Mouse (Mus musculus) limb, embryonic 13.5 days (tissue): Measurements from ENCODE around the gene Unc79. TPM values are rescaled to one million over a fixed set of nuclear protein-coding genes. Genes with fewer than 3 reads are reported as not detected.

ENCODE experiments used
- ATAC-seq: fragments of 200-750 bp; cut with Nextera tagmentation; 2 replicates; pipeline ENCODE4 v1.8.0; 2017; ENCODE audit warnings: low read depth, moderate number of reproducible peaks, moderate TSS enrichment; ENCODE audit not compliant: low FRiP score
- H3K27ac ChIP-seq: fragments of 300-500 bp; sonication (generic); 2 replicates; pipeline ENCODE4 v1.5.1; 2015; ENCODE audit warnings: inconsistent platforms, mild to moderate bottlenecking, moderate library complexity
- H3K27me3 ChIP-seq: fragments of 300-500 bp; sonication (generic); 2 replicates; pipeline ENCODE4 v1.6.1; 2015; ENCODE audit warnings: mild to moderate bottlenecking, inconsistent platforms
- H3K36me3 ChIP-seq: fragments of 300-500 bp; sonication (generic); 2 replicates; pipeline ENCODE4 v1.6.1; 2015; ENCODE audit warnings: inconsistent platforms, mild to moderate bottlenecking, moderate library complexity
- H3K4me1 ChIP-seq: fragments of 300-500 bp; sonication (generic); 2 replicates; pipeline ENCODE4 v1.6.1; 2015; ENCODE audit warnings: inconsistent platforms
- H3K4me2 ChIP-seq: fragments of 300-500 bp; sonication (generic); replicated peaks from 2 replicates; pipeline ENCODE4 v1.6.1; 2015; ENCODE audit warnings: inconsistent platforms, mild to moderate bottlenecking, moderate library complexity
- H3K4me3 ChIP-seq: fragments of 300-500 bp; sonication (generic); 2 replicates; pipeline ENCODE4 v1.5.1; 2015; ENCODE audit warnings: moderate library complexity, mild to moderate bottlenecking, inconsistent platforms
- H3K9ac ChIP-seq: fragments of 300-500 bp; sonication (generic); 2 replicates; pipeline ENCODE4 v1.6.1; 2015; ENCODE audit warnings: mild to moderate bottlenecking, inconsistent platforms
- H3K9me3 ChIP-seq: fragments of 300-500 bp; sonication (generic); 2 replicates; pipeline ENCODE4 v1.6.1; 2016; ENCODE audit warnings: inconsistent platforms
- WGBS: fragments of 180-500 bp; shearing (Covaris S2); methylation state at CpG from one replicate; pipeline ENCODE4 v1.1.7; 2015; 5-methylcytosine and 5-hydroxymethylcytosine counted together
- polyA plus RNA-seq: library from polyadenylated mRNA; unstranded; fragments of >200 nt; fragmentation: Nextera tagmentation; extraction: Ambion mirVana; gene quantifications from 2 replicates; pipeline ENCODE4 v1.2.1, GENCODE M21; 2015

Unc79 gene
- polyA plus RNA-seq, 1 experiment from 2014 or later = 0.05 TPM

- Histone ChIP-seq H3K27me3 (no peaks in the 10 kb centered on the region), H3K27ac (no peak overlapping the region), H3K9ac (no peak overlapping the region), H3K9me3 (no peaks in the 10 kb centered on the region), H3K36me3 (no peaks in the 10 kb centered on the region), H3K4me2 (no peak overlapping the region), H3K4me1 (no peaks in the 10 kb centered on the region), H3K4me3 (no peak overlapping the region)
- WGBS = 45% methylated on average over 3 of the region's 3 CpGs
- ATAC-seq = no peak
Observed at GRCm38 (mm10) chr12:102961066-102961465, 12.4 kb downstream of the Unc79 start.

- no peaks in the 10 kb centered on the region for H3K4me1 ChIP-seq
- H3K27me3 ChIP-seq = no peaks in the 10 kb centered on the region
- no peaks in the 10 kb centered on the region for H3K9me3 ChIP-seq
- ATAC-seq = no peak
- no peak overlapping the region for H3K4me2 ChIP-seq
- H3K4me3 ChIP-seq = no peak overlapping the region
- 91% methylated on average over 3 of the region's 3 CpGs for WGBS
- H3K27ac ChIP-seq = no peak overlapping the region
- H3K9ac ChIP-seq = no peak overlapping the region
- H3K36me3 ChIP-seq = no peaks in the 10 kb centered on the region
Observed at GRCm38 (mm10) chr12:102964486-102964885, 15.8 kb downstream of the Unc79 start.

GRCm38 (mm10) chr12:102980584-102980983 is 31.9 kb downstream of the Unc79 start:
- Histone ChIP-seq H3K4me2 (no peak overlapping the region), H3K9ac (no peak overlapping the region), H3K9me3 (no peaks in the 10 kb centered on the region), H3K36me3 (no peaks in the 10 kb centered on the region), H3K4me1 (no peaks in the 10 kb centered on the region), H3K4me3 (no peak overlapping the region), H3K27me3 (no peaks in the 10 kb centered on the region), H3K27ac (no peak overlapping the region)
- 43% methylated on average over 4 of the region's 4 CpGs for WGBS
- no peak for ATAC-seq

GRCm38 (mm10) chr12:102981543-102981942 is 32.9 kb downstream of the Unc79 start:
- Histone ChIP-seq H3K4me2 (no peak overlapping the region), H3K9me3 (no peaks in the 10 kb centered on the region), H3K27me3 (no peaks in the 10 kb centered on the region), H3K27ac (no peak overlapping the region), H3K9ac (no peak overlapping the region), H3K4me3 (no peak overlapping the region), H3K4me1 (no peaks in the 10 kb centered on the region), H3K36me3 (no peaks in the 10 kb centered on the region)
- 87% methylated on average over 3 of the region's 3 CpGs for WGBS
- no peak for ATAC-seq

GRCm38 (mm10) chr12:102985401-102985800 is 36.7 kb downstream of the Unc79 start:
- no peak overlapping the region for H3K4me3 ChIP-seq
- H3K36me3 ChIP-seq = no peaks in the 10 kb centered on the region
- H3K9me3 ChIP-seq = 0 out of 2 replicates have a peak, but pooled peaks cover 3% of the 10 kb centered on the region
- ATAC-seq = no peak
- no peak overlapping the region for H3K27ac ChIP-seq
- H3K27me3 ChIP-seq = no peaks in the 10 kb centered on the region
- no peak overlapping the region for H3K9ac ChIP-seq
- no peak overlapping the region for H3K4me2 ChIP-seq
- H3K4me1 ChIP-seq = no peaks in the 10 kb centered on the region

GRCm38 (mm10) chr12:102987736-102988135 is 39.1 kb downstream of the Unc79 start:
- Histone ChIP-seq H3K9me3 (0 out of 2 replicates have a peak, but pooled peaks cover 3% of the 10 kb centered on the region), H3K4me3 (no peak overlapping the region), H3K27ac (no peak overlapping the region), H3K4me1 (no peaks in the 10 kb centered on the region), H3K9ac (no peak overlapping the region), H3K4me2 (no peak overlapping the region), H3K36me3 (no peaks in the 10 kb centered on the region), H3K27me3 (no peaks in the 10 kb centered on the region)
- WGBS = 76% methylated on average over 6 of the region's 6 CpGs
- no peak for ATAC-seq

- no peaks in the 10 kb centered on the region for H3K27me3 ChIP-seq
- H3K9ac ChIP-seq = no peak overlapping the region
- H3K4me2 ChIP-seq = no peak overlapping the region
- no peak overlapping the region for H3K27ac ChIP-seq
- peaks cover 3% of the 10 kb centered on the region; the same call in 1 of the 2 replicates for H3K4me1 ChIP-seq
- H3K9me3 ChIP-seq = no peaks in the 10 kb centered on the region
- no peak for ATAC-seq
- no peaks in the 10 kb centered on the region for H3K36me3 ChIP-seq
- WGBS = 43% methylated on average over 4 of the region's 4 CpGs
- H3K4me3 ChIP-seq = no peak overlapping the region
Observed at GRCm38 (mm10) chr12:103008491-103008890, 59.8 kb downstream of the Unc79 start.

GRCm38 (mm10) chr12:103018161-103018560 is 69.5 kb downstream of the Unc79 start:
- 92% methylated on average over 12 of the region's 12 CpGs for WGBS

GRCm38 (mm10) chr12:103036692-103037091 is 88.0 kb downstream of the Unc79 start:
- no peaks in the 10 kb centered on the region for H3K27me3 ChIP-seq
- H3K4me3 ChIP-seq = no peak overlapping the region
- no peaks in the 10 kb centered on the region for H3K9me3 ChIP-seq
- 84% methylated on average over 5 of the region's 5 CpGs for WGBS
- ATAC-seq = no peak
- no peak overlapping the region for H3K27ac ChIP-seq
- H3K9ac ChIP-seq = no peak overlapping the region
- H3K36me3 ChIP-seq = no peaks in the 10 kb centered on the region
- H3K4me1 ChIP-seq = no peaks in the 10 kb centered on the region
- H3K4me2 ChIP-seq = no peak overlapping the region

More at GRCm38 (mm10) chr12:103018161-103018560, 69.5 kb downstream of the Unc79 start:
- Histone ChIP-seq H3K27me3 (no peaks in the 10 kb centered on the region), H3K4me2 (no peak overlapping the region), H3K9ac (no peak overlapping the region), H3K9me3 (no peaks in the 10 kb centered on the region), H3K4me1 (no peaks in the 10 kb centered on the region), H3K4me3 (no peak overlapping the region), H3K27ac (no peak overlapping the region), H3K36me3 (no peaks in the 10 kb centered on the region)
- no peak for ATAC-seq

- 90% methylated on average over 10 of the region's 10 CpGs for WGBS
Observed at GRCm38 (mm10) chr12:103039332-103039731, 90.7 kb downstream of the Unc79 start.

GRCm38 (mm10) chr12:103040136-103040535 is 91.5 kb downstream of the Unc79 start:
- H3K27ac ChIP-seq = no peak overlapping the region
- H3K9ac ChIP-seq = no peak overlapping the region
- peaks cover 9% of the 10 kb centered on the region for H3K4me1 ChIP-seq
- H3K9me3 ChIP-seq = 0 out of 2 replicates have a peak, but pooled peaks cover 7% of the 10 kb centered on the region
- ATAC-seq = no peak
- H3K27me3 ChIP-seq = no peaks in the 10 kb centered on the region
- H3K4me2 ChIP-seq = no peak overlapping the region
- H3K36me3 ChIP-seq = no peaks in the 10 kb centered on the region
- no peak overlapping the region for H3K4me3 ChIP-seq
- 84% methylated on average over 2 of the region's 2 CpGs for WGBS

More at GRCm38 (mm10) chr12:103039332-103039731, 90.7 kb downstream of the Unc79 start:
- Histone ChIP-seq H3K4me2 (no peak overlapping the region), H3K9me3 (0 out of 2 replicates have a peak, but pooled peaks cover 7% of the 10 kb centered on the region), H3K4me3 (no peak overlapping the region), H3K36me3 (no peaks in the 10 kb centered on the region), H3K27me3 (no peaks in the 10 kb centered on the region), H3K9ac (no peak overlapping the region), H3K27ac (no peak overlapping the region), H3K4me1 (peaks cover 6% of the 10 kb centered on the region)
- no peak for ATAC-seq

- 0 out of 2 replicates have a peak, but pooled peaks cover 7% of the 10 kb centered on the region for H3K9me3 ChIP-seq
- H3K4me2 ChIP-seq = no peak overlapping the region
- no peak for ATAC-seq
- H3K36me3 ChIP-seq = no peaks in the 10 kb centered on the region
- H3K4me1 ChIP-seq = peaks cover 9% of the 10 kb centered on the region
- H3K9ac ChIP-seq = no peak overlapping the region
- H3K4me3 ChIP-seq = no peak overlapping the region
- H3K27me3 ChIP-seq = no peaks in the 10 kb centered on the region
- no peak overlapping the region for H3K27ac ChIP-seq
- 93% methylated on average over 3 of the region's 3 CpGs for WGBS
Observed at GRCm38 (mm10) chr12:103041401-103041800, 92.7 kb downstream of the Unc79 start.

- no peak overlapping the region for H3K4me2 ChIP-seq
- no peak for ATAC-seq
- H3K4me3 ChIP-seq = no peak overlapping the region
- 0 out of 2 replicates have a peak, but pooled peaks cover 7% of the 10 kb centered on the region for H3K9me3 ChIP-seq
- no peaks in the 10 kb centered on the region for H3K27me3 ChIP-seq
- peaks cover 9% of the 10 kb centered on the region for H3K4me1 ChIP-seq
- 74% methylated on average over 5 of the region's 5 CpGs for WGBS
- no peak overlapping the region for H3K9ac ChIP-seq
- no peaks in the 10 kb centered on the region for H3K36me3 ChIP-seq
- H3K27ac ChIP-seq = no peak overlapping the region
Observed at GRCm38 (mm10) chr12:103042711-103043110, 94.1 kb downstream of the Unc79 start.
